Mouse (Mus musculus): Measurements from ENCODE around the gene Zfp385c. TPM values are rescaled to one million over a fixed set of nuclear protein-coding genes. Genes with fewer than 3 reads are reported as not detected.
"Not testable (repeated sequence)": the region's sequence is repeated elsewhere in the genome, so short reads cannot be mapped to it uniquely, and the experiment has no call there.

The Zfp385c gene
- total RNA-seq, 2 experiments from 2014 or later: not detected

- no peak for ATAC-seq (replicated peaks; ENCODE audit: low FRiP score, low TSS enrichment, poor library complexity, severe bottlenecking)
These were observed 8.5 kb upstream of the Zfp385c start for GRCm38 (mm10) chr11:100700710-100701109.

- ATAC-seq (replicated peaks; ENCODE audit: low FRiP score, low TSS enrichment, poor library complexity, severe bottlenecking): no peak
These were observed 5.7 kb upstream of the Zfp385c start for GRCm38 (mm10) chr11:100697921-100698320.

- ATAC-seq (replicated peaks; ENCODE audit: low FRiP score, low TSS enrichment, poor library complexity, severe bottlenecking): peak; percentile 46; the same call in 1 of the 2 replicates
These were observed 2.7 kb upstream of the Zfp385c start for GRCm38 (mm10) chr11:100694926-100695325.

GRCm38 (mm10) chr11:100693154-100693553 is 899 bp upstream of the Zfp385c start:
- ATAC-seq (replicated peaks; ENCODE audit: low FRiP score, low TSS enrichment, poor library complexity, severe bottlenecking): no peak

GRCm38 (mm10) chr11:100690389-100690788 is 1.9 kb downstream of the Zfp385c start:
- ATAC-seq (replicated peaks; ENCODE audit: low FRiP score, low TSS enrichment, poor library complexity, severe bottlenecking): no peak

DNA sequence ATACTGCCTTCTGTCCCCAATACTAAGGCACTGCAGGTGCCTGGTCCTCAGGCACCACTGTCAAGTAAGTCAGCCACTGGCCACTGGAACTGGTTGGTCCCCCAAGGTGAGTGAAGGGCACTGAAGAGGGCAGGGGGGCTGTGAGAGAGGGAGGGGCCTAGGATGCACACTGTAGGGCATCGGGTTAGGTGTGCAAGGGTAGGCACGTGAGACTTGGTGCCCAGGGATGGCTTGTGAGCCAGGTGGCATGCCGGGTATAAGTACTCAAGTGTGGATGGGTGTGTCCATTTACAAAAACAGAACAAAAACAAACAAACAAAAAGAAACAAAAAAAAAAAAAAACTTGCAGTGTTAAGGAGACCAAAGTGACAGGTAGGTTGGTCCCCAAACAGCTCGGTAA is 3.8 kb downstream of the Zfp385c start:
- ATAC-seq (replicated peaks; ENCODE audit: low FRiP score, low TSS enrichment, poor library complexity, severe bottlenecking): no peak

GRCm38 (mm10) chr11:100687265-100687664 is 5.0 kb downstream of the Zfp385c start:
- ATAC-seq (replicated peaks; ENCODE audit: low FRiP score, low TSS enrichment, poor library complexity, severe bottlenecking): no peak

- ATAC-seq (replicated peaks; ENCODE audit: low FRiP score, low TSS enrichment, poor library complexity, severe bottlenecking): no peak
These were observed 6.9 kb downstream of the Zfp385c start for GRCm38 (mm10) chr11:100685371-100685770.

DNA sequence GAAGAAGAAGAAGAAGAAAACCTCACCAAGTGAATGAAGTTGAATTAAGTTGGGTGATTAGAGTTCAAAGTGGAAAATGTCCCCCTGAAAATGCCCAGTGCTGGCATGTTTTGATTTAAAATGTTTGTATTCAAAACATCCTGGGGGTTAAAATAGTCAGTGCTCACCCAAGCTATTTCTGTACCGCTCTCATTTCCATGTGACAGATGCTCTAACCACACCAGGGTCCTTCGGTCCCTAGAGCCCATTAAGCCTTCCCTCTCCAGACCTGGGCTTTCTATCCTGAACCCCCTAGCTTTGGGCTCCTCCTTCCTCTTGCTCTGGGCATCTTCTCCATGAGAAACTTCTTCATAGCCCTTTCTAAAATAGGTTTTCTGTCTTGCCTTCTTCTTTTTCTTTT is 8.2 kb downstream of the Zfp385c start:
- no peak for ATAC-seq (replicated peaks; ENCODE audit: low FRiP score, low TSS enrichment, poor library complexity, severe bottlenecking)

GRCm38 (mm10) chr11:100682526-100682925 is 9.7 kb downstream of the Zfp385c start:
- no peak for ATAC-seq (replicated peaks; ENCODE audit: low FRiP score, low TSS enrichment, poor library complexity, severe bottlenecking)

DNA sequence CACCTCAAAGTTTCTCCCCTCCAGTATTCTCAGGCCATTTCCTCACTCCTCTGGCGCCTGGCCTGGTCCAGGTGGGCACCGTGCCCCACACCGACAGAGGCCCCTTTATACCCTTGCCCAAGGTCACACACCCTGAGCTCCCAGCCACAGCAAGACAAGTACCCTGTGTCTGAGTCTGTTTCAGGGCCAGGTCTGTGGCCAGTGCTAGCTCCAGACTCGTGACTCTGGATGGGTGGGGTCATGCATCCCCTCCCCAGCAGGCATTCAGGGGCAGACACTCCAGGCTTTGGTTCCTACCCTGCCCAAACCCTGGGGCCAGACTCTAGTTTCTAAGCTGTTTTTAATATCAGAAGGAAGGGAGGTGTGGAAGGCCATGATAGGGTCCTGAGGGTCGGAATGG is 10.4 kb downstream of the Zfp385c start:
- no peak for ATAC-seq (replicated peaks; ENCODE audit: low FRiP score, low TSS enrichment, poor library complexity, severe bottlenecking)

GRCm38 (mm10) chr11:100677810-100678209 is 14.4 kb downstream of the Zfp385c start:
- ATAC-seq (replicated peaks; ENCODE audit: low FRiP score, low TSS enrichment, poor library complexity, severe bottlenecking): no peak

GRCm38 (mm10) chr11:100673169-100673568 is 19.1 kb downstream of the Zfp385c start:
- ATAC-seq (replicated peaks; ENCODE audit: low FRiP score, low TSS enrichment, poor library complexity, severe bottlenecking): no peak

- no peak for ATAC-seq (replicated peaks; ENCODE audit: low FRiP score, low TSS enrichment, poor library complexity, severe bottlenecking)
These were observed 20.3 kb downstream of the Zfp385c start for GRCm38 (mm10) chr11:100671956-100672355.

DNA sequence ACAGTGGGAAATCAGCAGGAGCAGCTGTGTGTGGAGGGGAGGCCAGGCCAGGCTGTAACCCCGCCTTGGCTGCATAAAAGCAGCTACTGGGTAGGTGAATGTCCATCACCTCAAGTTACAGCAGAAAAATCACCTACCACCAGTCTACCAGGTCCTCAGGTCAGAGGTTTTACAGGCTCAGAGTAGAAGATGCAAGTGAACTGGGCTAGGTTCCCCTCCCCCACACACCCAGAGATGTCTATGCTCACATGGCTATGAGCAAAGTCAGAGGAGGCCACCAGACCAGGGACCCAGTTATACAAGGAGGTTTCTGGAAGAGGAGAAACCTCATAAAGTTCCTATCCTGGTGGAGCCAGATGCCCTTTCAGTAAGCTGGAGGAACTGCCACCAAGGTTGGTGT is 21.2 kb downstream of the Zfp385c start:
- ATAC-seq (replicated peaks; ENCODE audit: low FRiP score, low TSS enrichment, poor library complexity, severe bottlenecking): no peak

- ATAC-seq (replicated peaks; ENCODE audit: low FRiP score, low TSS enrichment, poor library complexity, severe bottlenecking): no peak
These were observed 32.4 kb downstream of the Zfp385c start for GRCm38 (mm10) chr11:100659806-100660205.

GRCm38 (mm10) chr11:100656458-100656857 is 35.8 kb downstream of the Zfp385c start:
- no peak for ATAC-seq (replicated peaks; ENCODE audit: low FRiP score, low TSS enrichment, poor library complexity, severe bottlenecking)

- not testable (repeated sequence) for ATAC-seq (replicated peaks; ENCODE audit: low FRiP score, low TSS enrichment, poor library complexity, severe bottlenecking)
These were observed 36.7 kb downstream of the Zfp385c start for GRCm38 (mm10) chr11:100655589-100655988.

DNA sequence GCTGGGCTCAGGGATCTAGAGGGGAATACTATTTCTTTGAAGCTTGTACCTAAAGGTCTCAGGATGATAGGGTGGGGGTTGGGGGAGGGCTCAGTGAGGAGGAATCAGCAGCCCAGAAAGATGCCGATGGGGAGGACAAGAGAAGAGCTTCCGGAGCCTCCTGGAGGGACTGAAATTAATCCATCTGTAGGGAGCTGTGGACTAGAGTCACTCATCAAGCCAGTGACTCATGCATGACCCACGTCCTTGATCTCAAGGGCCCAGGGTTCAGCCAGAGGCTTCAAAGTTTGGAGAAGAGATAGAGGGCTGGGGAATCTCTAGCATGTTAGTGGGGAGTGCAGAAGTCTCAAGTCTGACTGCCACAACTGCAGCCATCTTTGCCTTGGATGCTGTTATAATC is 40.5 kb downstream of the Zfp385c start:
- ATAC-seq (replicated peaks; ENCODE audit: low FRiP score, low TSS enrichment, poor library complexity, severe bottlenecking): no peak

GRCm38 (mm10) chr11:100651205-100651604 is 41.0 kb downstream of the Zfp385c start:
- ATAC-seq (replicated peaks; ENCODE audit: low FRiP score, low TSS enrichment, poor library complexity, severe bottlenecking): no peak

GRCm38 (mm10) chr11:100648405-100648804 is 43.9 kb downstream of the Zfp385c start:
- no peak for ATAC-seq (replicated peaks; ENCODE audit: low FRiP score, low TSS enrichment, poor library complexity, severe bottlenecking)

DNA sequence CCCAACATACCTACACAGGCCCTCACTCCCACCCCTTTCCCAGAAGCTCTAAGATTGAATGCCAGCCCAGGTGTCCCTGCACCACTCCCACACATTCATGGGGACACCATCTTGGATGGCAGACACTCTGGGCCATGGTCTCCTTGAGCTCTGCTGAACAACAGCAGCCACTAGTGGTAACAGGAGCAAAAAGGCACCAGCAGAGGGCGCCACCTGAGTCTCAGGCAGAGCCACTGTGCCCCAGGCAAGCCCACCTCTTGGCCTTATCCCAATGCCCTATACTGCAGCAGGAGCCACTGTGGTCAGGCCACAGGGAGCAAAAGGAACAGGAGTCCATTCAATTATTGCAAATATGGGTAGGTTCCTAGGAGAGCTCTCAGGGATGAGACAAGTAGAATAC is 46.0 kb downstream of the Zfp385c start:
- peak; percentile 87 for ATAC-seq (replicated peaks; ENCODE audit: low FRiP score, low TSS enrichment, poor library complexity, severe bottlenecking)
